20 mouse cellular contexts compared by ENCODE assay signal in the genomic region with DNA sequence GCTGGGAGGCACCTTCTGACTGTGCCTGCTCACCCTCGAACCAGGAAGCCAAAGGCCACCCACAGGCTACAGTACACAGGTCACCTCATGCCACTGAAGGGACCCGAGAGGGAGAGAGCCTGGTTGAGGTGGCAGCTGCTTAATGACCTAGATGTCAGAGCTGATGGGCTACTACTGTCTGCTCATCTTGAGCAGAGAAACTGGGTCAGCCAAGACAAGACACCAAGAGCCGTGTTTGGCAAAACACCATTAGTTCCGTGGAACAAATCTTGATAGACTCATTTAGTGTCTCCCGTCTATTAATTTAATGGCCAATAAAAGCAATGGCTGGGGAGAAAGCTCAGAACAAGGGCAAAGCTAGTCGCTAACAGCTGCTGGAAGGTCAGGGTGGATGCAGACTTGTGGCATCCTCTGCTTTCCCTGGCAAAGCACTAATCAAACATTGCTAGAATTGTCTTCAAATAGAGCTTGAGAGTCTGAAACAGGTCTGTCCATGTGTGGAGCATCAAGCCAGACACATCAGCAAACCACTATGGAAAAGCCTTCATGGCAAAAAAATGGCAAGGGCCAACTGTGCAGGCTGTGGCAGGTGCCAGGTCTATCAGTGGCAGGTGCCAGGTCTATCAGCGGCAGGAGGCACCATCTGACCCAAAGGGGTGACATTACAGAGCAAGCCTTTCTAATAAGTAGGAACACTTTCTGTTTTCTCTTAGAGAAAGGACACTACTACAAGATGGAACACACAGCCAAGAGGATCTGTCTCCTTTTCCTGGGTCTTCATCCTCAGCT.
A peak's percentile ranks its signal among the peaks of the same experiment; 100 is the strongest.
DNase-seq lines count a peak whose midpoint lies in the region; ATAC-seq and TF ChIP-seq lines count a peak whose summit lies in the region.
"Had no signal": no experiment of that assay in that cellular context is flagged by ENCODE, and none has a peak within 500 bp of the region (broad histone marks: within the 10 kb centered on the region; RNA-seq: fewer than 3 reads in every experiment).

No protein-coding gene starts in this region.

- H3K4me3 ChIP-seq in lung, embryonic 14.5 days (ENCODE audit: low read depth, low read length): no peak overlapping the region
- no peak overlapping the region for H3K4me3 ChIP-seq in cerebellum, adult 2 months (replicated peaks; ENCODE audit: insufficient read depth, low read depth, low read length)
- H3K4me3 ChIP-seq: forebrain, embryonic 10.5 days; limb, embryonic 15.5 days; lung, embryonic 15.5 days had no signal

- no peak for TF ChIP-seq CTCF in lung, embryonic 14.5 days (IDR thresholded peaks at IDR 0.05; ENCODE audit: low read depth)
- TF ChIP-seq CTCF in cerebellum, adult 2 months (IDR thresholded peaks at IDR 0.05; ENCODE audit: borderline replicate concordance, insufficient read depth, low read depth, low read length): no peak

- peaks cover 6% of the 10 kb centered on the region; the same call in 1 of the 2 replicates for H3K4me1 ChIP-seq in lung, embryonic 14.5 days (ENCODE audit: insufficient read depth)
- peaks cover 4% of the 10 kb centered on the region for H3K4me1 ChIP-seq in cerebellum, adult 2 months (ENCODE audit: control insufficient read depth, insufficient read depth, low read length)
- H3K4me1 ChIP-seq: forebrain, embryonic 10.5 days had no signal

- H3K27me3 ChIP-seq in lung, embryonic 14.5 days (ENCODE audit: insufficient read depth, low read length): no peaks in the 10 kb centered on the region
- H3K27me3 ChIP-seq in cerebellum, adult 2 months (ENCODE audit: control insufficient read depth, insufficient read depth, low read length): no peaks in the 10 kb centered on the region
- H3K27me3 ChIP-seq: limb, embryonic 15.5 days; lung, embryonic 15.5 days had no signal

- no peak for TF ChIP-seq POLR2A in cerebellum, adult 2 months (IDR thresholded peaks at IDR 0.05; ENCODE audit: borderline replicate concordance, insufficient read depth, low read length)

- 0 out of 2 replicates have a peak, but pooled peaks cover 41% of the 10 kb centered on the region for H3K36me3 ChIP-seq in lung, embryonic 14.5 days (ENCODE audit: insufficient read depth)

- H3K9ac ChIP-seq in lung, embryonic 14.5 days: no peak overlapping the region
- H3K9ac ChIP-seq: limb, embryonic 15.5 days; liver, embryonic 14.5 days; lung, embryonic 15.5 days had no signal

- no peak for ATAC-seq in lung, embryonic 14.5 days (ENCODE audit: insufficient read depth)
- no peak for ATAC-seq in megakaryocyte progenitor cell, adult 5-6 weeks (replicated peaks; ENCODE audit: poor library complexity)
- ATAC-seq: forebrain, embryonic 16.5 days; hindbrain, postnatal 0 days had no signal

- WGBS in lung, embryonic 14.5 days: 65% methylated on average over 7 of the region's 7 CpGs
- 33% methylated on average over 7 of the region's 7 CpGs for WGBS in cerebellum, adult 2 months

- no peak for DNase-seq in lung, embryonic 14.5 days
- DNase-seq in lung, postnatal 10 days: no peak
- peak; percentile 27 to 53 for DNase-seq in cerebellum, adult 2 months
- peak; percentile 29 to 39 for DNase-seq in cerebellum, postnatal 36 days
- DNase-seq in kidney, adult 18-20 months: no peak
- no peak for DNase-seq in lung, postnatal 25 days (ENCODE audit: low spot score)
- DNase-seq: adrenal gland, postnatal 36 days; gastrocnemius, postnatal 14 days; heart, adult 11 months; left cerebral cortex, postnatal 4 days had no signal

- H3K4me2 ChIP-seq in lung, embryonic 14.5 days: no peak overlapping the region
- H3K4me2 ChIP-seq: heart, embryonic 11.5 days; limb, embryonic 15.5 days; lung, embryonic 15.5 days; midbrain, embryonic 11.5 days had no signal

- peak overlapping the region; percentile 46; the same call in 1 of the 2 replicates for H3K27ac ChIP-seq in lung, embryonic 14.5 days (ENCODE audit: low read depth)
- no peak overlapping the region for H3K27ac ChIP-seq in cerebellum, adult 2 months (ENCODE audit: insufficient read depth, low read length)
- H3K27ac ChIP-seq: forebrain, embryonic 10.5 days; hindbrain, postnatal 0 days; kidney, postnatal 0 days; limb, embryonic 15.5 days; liver, embryonic 14.5 days had no signal

- H3K9me3 ChIP-seq in lung, embryonic 14.5 days (ENCODE audit: low read depth, low read length): no peaks in the 10 kb centered on the region
- H3K9me3 ChIP-seq: forebrain, embryonic 10.5 days; limb, embryonic 15.5 days; lung, embryonic 15.5 days had no signal

Comparison
In these comparisons a context has a peak if more than half of its experiments do, and no peak if none do; other contexts are left out.
1. DNase-seq: peak in cerebellum, adult 2 months (2 of 2) and cerebellum, postnatal 36 days (2 of 2); none in lung, embryonic 14.5 days (single experiment), lung, postnatal 10 days (single experiment), kidney, adult 18-20 months (single experiment) and lung, postnatal 25 days (single experiment).